Mouse (Mus musculus) MN1 (cell line): Measurements from ENCODE around the gene Bmp2k.

ENCODE experiments used
- DNase-seq: peaks from one replicate; pipeline ENCODE4 v3.0.0-alpha.2; 2016; ENCODE audit warnings: low spot score

Gene Bmp2k

DNA sequence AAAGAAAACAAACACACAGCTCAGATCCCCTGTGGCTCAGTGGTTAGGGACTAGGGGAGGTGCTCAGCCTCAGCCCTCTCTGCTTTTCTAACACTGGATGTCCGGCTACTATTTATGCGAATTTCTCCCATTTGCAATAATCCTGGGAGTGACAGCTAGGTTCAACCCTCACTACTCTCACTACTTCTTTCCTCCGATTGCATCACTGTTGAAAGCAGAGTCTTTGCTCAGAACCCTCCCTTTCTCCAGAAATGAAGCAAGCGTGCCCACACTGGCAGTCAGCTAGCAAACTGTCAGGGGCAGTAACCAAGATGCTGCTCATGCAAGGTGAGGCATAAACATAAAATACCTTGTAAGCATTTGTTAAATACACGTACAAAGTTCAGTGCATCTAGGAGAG is 110.8 kb downstream of the Bmp2k start:
- DNase-seq: peak; percentile 78

DNA sequence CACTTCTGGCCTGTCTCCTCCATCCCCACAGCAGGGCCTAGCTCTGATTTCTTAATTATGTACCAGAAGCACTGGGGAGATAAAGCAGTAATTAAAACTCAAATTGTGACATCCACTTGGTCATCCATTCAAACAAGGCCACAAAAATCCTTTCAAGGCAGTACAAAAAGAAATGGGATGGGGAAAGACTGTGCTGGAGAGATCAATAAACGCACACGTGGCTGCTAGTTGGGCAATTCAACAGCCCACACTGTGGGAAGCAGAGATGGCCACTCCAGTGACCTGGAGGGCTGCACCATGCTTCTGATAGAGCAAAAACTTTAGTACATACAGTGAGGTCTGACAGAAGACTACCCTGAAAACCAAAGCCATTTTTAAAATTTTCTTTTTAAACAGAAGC is 112.6 kb downstream of the Bmp2k start:
- no peak for DNase-seq

- DNase-seq: peak; percentile 6
Observed at GRCm38 (mm10) chr5:97110697-97111096, 113.2 kb downstream of the Bmp2k start.

- peak; percentile 88 for DNase-seq
Observed at GRCm38 (mm10) chr5:97111207-97111910, 113.9 kb downstream of the Bmp2k start, which contains the start of gene Paqr3. Gene Paqr3 (minus strand): TSS chr5:97111596.

GRCm38 (mm10) chr5:97124977-97125376 is 127.5 kb downstream of the Bmp2k start:
- no peak for DNase-seq

GRCm38 (mm10) chr5:97125459-97125970 is 128.0 kb downstream of the Bmp2k start:
- peak; percentile 65 for DNase-seq

DNA sequence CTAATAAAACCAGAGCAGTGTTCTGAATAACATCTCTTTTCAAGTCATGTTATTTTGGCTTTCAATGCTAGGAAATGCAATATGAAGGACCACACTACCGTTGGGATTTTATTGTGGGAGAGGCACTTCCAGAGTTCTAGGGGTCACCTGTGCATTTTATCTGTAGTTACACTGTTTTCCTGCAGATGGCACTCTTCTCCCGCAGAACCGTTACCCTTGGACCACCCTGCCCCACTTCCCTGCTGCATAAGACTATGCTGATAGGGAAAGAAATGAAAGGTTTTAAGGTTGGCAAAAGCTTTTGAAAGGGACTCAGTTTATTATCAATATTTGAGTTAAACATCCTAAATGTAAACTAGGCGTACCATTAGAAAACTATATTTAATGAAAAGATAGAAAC is 128.5 kb downstream of the Bmp2k start:
- DNase-seq: peak; percentile 37

DNA sequence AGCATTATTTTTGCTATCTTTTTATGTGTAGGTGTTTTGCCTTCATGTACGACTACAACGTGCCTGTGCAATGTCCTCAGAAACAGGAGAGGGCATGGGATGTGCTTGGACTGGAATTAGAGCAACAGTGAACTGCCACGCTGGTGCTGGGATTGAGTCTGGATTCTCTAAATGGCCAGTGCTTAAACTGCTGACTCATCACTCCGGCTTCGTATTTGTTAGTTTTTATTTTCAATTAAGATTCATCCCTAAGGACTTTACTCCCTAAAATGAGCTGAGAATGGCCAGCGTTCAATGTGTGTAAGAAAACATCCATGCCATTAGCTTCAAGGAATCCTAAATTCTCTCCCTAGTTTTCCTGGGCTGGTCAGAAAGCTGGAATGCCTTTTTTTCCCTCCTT is 129.8 kb downstream of the Bmp2k start:
- no peak for DNase-seq

- peak; percentile 76 for DNase-seq
Observed at GRCm38 (mm10) chr5:97128242-97129226, 131.0 kb downstream of the Bmp2k start.

DNA sequence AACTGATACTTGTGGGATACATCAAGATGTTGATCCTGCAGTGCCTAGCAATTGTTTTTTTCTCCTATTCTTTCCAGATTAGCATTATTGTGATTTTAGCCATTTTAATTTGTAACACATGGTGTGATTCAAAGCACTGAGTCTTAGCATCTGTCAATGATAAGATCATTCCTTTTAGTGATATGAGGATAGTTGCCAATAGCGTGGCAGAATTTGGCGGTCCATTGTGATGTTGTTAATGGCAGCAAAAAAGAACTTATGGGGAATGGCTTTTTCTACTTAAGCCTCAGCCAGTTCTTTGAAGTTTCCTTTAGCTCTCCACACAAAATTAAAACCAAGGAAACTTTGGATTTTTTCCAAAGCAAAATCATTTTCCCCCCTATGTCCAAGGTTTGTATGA is 132.1 kb downstream of the Bmp2k start:
- no peak for DNase-seq

DNA sequence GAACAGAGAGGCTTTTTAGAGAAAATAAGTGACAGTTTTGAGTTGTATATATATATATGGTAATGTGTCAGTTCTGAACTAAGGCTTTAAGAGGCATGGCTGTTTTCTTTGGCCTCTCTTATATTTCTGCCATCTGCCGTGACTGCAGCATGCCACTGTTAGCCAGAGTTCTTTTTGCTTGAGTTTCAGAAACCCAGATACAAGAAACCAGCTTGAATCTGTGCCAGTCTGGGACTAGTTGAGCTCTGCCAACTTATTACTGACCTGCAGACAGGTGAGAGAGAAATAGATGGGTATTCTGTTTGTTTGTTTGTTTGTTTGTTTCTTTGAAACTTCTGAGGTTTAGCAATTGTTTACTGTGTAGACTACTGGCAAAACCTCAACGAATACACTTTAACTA is 137.8 kb downstream of the Bmp2k start:
- DNase-seq: no peak
